Mouse (Mus musculus) kidney, postnatal 25 days (tissue): ENCODE measurements around the gene Fmo5.

Source experiments
- DNase-seq, 2 experiments: peaks; one replicate each; pipeline ENCODE4 v3.0.0; 2021; ENCODE audit warnings: mixed read lengths in 2 of 2

Gene Fmo5

GRCm38 (mm10) chr3:97631258-97631860 is 2.8 kb downstream of the Fmo5 start:
- DNase-seq, result no peak

- DNase-seq, result no peak
Measured at GRCm38 (mm10) chr3:97633456-97633855, 4.9 kb downstream of the Fmo5 start.

- peak in 1 of 2 experiments; percentile 43 for DNase-seq
Measured at GRCm38 (mm10) chr3:97634288-97634761, 5.7 kb downstream of the Fmo5 start.

- DNase-seq, result no peak
Measured at GRCm38 (mm10) chr3:97641396-97641795, 12.8 kb downstream of the Fmo5 start.

GRCm38 (mm10) chr3:97642001-97642400 is 13.4 kb downstream of the Fmo5 start:
- DNase-seq, result no peak

GRCm38 (mm10) chr3:97648518-97648917 is 19.9 kb downstream of the Fmo5 start:
- DNase-seq, result no peak

GRCm38 (mm10) chr3:97649022-97649421 is 20.4 kb downstream of the Fmo5 start:
- DNase-seq, result no peak

- no peak for DNase-seq
Measured at GRCm38 (mm10) chr3:97649469-97649868, 20.9 kb downstream of the Fmo5 start.

GRCm38 (mm10) chr3:97651604-97652003 is 23.0 kb downstream of the Fmo5 start:
- no peak for DNase-seq

- no peak for DNase-seq
Measured at GRCm38 (mm10) chr3:97653781-97654180, 25.2 kb downstream of the Fmo5 start.

- peak in 1 of 2 experiments; percentile 62 for DNase-seq
Measured at GRCm38 (mm10) chr3:97654901-97655300, 26.3 kb downstream of the Fmo5 start.

- peak; percentile 99 to 100 for DNase-seq
Measured at GRCm38 (mm10) chr3:97657655-97658411, 29.2 kb downstream of the Fmo5 start, which contains the start of gene Prkab2. TSS of gene Prkab2 (plus strand) at chr3:97658193.

- DNase-seq, result peak in 1 of 2 experiments; percentile 59
Measured at GRCm38 (mm10) chr3:97658426-97659193, 30.0 kb downstream of the Fmo5 start.

GRCm38 (mm10) chr3:97659746-97660145 is 31.1 kb downstream of the Fmo5 start:
- no peak for DNase-seq

GRCm38 (mm10) chr3:97661206-97661605 is 32.6 kb downstream of the Fmo5 start:
- DNase-seq, result no peak

GRCm38 (mm10) chr3:97665525-97665924 is 36.9 kb downstream of the Fmo5 start:
- no peak for DNase-seq

- no peak for DNase-seq
Measured at GRCm38 (mm10) chr3:97666154-97666553, 37.5 kb downstream of the Fmo5 start.

GRCm38 (mm10) chr3:97667093-97667675 is 38.6 kb downstream of the Fmo5 start:
- peak in 1 of 2 experiments; percentile 15 for DNase-seq

GRCm38 (mm10) chr3:97674644-97675110 is 46.1 kb downstream of the Fmo5 start, which contains the start of gene Gm17651:
TSS of gene Gm17651 (minus strand) at chr3:97674694.
- no peak for DNase-seq

- no peak for DNase-seq
Measured at GRCm38 (mm10) chr3:97676126-97676525, 47.5 kb downstream of the Fmo5 start.

GRCm38 (mm10) chr3:97678416-97678815 is 49.8 kb downstream of the Fmo5 start:
- DNase-seq, result no peak

GRCm38 (mm10) chr3:97680631-97681320 is 52.2 kb downstream of the Fmo5 start:
- DNase-seq, result peak; percentile 77 to 83
